Mouse (Mus musculus) right cerebral cortex, adult 18-20 months (tissue): ENCODE data around the gene Nfib.
A peak's percentile ranks its signal among the peaks of the same experiment; 100 is the strongest.

Source experiments
- DNase-seq: peaks from one replicate; pipeline ENCODE4 v3.0.0; 2022; ENCODE audit warnings: mixed read lengths

Gene Nfib

DNA sequence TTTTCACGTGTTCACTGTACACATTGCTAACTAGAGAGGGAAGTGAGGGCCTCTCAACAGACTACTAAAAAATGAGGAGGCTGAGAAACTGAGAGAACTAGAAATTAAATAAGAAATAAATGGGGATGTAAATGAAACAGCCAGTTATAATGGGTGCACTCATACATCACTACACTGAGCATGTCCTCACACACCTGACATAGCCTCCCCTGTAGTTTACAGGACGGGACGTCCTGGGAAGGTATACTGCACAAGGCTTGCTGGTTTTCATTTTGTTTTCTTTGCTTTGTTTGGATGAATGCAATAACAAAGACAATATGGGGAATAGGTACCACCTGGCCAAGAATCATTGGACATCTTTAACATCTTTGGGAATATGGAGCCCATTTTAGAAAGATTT lies 211.1 kb downstream of the Nfib start:
- DNase-seq = no peak

DNA sequence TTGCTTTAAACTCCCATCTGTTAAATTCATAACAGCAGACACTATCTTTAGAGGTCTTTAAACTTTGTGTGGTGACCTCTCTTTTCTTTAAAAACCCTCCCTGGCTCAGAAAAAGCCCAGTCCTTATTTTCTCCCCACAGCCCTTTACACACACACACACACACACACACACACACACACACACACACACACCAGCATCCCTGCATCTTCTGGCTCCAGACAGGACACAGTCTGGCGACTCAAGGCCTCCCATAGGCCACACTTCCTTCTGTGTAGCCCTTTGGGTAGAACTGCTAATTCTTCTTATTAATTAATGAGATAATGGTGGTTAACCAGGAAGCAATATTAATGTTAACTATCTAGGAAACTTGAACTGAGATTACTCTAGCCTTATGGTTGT lies 211.7 kb downstream of the Nfib start:
- DNase-seq = no peak

DNA sequence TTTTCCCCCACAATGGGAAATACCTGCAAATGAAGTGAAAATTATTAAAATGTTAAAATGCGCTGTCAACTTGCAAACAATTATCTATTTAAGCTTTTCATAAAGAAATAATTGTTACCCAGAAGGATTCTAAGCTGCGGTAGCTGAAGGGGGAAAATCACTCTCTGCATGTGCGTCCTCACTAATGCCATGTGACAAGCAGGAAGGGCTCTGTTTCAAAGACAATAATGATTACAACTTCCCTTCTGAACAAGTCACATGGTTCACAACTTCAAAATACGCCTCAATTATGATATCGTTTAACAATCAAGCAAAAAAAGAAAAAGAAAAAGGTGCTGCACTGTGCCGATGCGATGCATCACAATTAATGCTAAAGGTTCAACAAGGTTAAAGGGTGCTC lies 212.2 kb downstream of the Nfib start:
- no peak for DNase-seq

DNA sequence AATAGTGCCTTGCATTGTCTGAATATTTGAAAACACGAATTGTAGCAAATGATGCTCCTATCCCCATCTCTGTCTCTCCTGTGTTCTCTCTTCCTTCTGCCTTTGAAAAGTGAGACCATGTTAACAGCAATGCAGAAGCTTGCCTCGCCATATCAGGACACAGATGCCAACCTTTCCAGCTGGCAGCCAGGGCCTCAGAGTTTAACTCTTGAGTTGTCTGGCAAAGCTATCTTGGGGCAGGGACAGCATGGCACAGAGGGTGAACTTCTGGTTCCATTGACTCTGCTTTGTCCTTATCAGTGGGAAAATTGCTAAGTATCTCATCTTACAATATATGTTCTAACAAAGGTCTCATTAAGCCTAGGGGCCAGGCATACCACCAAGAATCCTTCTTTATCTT lies 212.8 kb downstream of the Nfib start:
- no peak for DNase-seq

DNA sequence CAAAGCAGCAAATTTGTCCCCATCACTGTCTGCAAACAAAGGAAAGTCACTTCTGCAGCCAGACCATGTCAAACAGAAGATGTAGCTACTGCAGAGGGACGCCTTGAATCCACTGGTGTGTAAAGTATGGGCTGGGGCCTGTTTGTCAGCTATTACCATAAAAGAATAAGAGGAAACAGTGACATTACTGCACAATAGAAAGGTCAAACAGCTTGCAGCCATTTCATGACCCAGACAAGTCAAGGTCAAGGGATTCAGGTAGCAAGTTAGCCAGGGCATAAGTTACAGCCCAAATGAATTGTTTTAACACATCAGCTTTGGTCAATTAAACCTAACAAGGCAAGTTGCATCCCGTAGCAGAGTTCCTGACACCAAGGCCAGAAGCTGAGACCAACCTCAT lies 215.6 kb downstream of the Nfib start:
- DNase-seq = no peak

DNA sequence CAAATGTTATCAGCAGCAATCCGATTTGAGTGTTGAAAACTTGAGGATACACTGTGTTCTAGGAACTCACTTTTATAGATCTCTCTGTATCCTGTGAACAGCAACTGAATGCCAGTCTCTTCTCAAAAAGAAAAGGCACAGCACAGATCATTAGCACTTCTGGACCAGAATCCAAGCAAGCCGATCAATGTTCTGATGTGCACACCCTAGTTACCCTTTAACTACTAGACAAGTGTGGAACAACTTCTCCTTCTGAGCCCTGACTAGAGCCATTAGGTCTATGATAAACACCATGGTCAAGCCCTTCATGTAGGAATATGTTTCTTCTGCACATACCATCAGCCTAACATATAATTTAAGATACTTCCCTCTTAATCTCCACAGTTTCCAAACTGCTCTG lies 219.6 kb downstream of the Nfib start:
- no peak for DNase-seq

DNA sequence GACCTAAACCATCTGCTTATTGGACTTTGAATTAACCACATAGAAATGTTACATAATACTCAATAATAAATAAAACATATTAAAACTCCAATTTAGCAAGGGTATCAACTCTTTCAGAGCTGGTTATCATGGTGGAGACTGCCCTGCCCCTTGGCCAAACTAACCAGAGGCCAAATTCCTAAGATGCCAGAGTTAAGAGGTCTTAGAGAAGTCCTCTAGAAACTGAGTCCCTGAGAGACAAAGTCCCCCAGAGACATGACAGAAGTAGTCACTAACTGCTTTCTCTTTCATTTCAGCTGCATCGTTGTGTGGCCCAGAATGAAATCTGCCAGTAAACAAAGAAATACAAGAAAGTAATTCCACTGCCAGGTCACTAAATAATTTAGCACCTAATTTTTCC lies 221.7 kb downstream of the Nfib start:
- DNase-seq = no peak

DNA sequence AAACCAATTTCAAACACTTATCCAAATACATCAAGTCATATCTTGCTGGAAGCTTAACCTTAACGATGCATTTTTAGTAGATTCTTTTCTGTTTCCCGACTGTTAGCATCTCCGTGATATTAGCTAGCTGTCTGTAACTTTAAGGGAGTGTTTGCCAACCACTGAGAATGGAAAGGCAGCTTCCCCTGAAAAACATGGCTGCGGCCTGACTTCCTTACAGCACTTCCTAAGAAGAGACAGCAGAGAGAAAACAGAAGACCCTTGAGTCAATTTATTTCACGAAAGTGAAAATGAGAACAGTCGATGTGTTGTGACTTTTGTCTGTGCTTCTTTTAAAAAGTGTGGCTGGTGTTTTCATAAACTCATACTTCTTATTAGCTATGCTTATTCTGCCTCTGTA lies 222.3 kb downstream of the Nfib start:
- no peak for DNase-seq

DNA sequence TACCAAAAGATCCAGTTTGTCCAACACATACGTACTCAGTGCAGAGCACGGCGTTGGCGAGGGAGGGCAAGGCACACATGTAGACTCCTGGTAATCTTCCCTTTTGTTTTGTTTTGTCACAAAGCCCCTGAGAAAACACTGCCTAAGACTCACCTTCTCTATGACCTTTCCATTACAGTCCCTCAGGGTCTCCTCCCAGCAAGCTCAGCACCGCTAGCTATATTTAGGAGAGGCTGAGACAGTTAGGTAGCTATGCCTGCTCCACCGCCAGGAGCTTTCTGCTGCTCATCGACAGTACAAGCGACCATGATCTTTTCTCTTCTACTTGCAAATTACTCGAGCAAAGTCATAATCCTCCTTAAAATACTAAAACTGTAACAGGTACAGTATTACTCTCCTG lies 224.9 kb downstream of the Nfib start:
- no peak for DNase-seq

DNA sequence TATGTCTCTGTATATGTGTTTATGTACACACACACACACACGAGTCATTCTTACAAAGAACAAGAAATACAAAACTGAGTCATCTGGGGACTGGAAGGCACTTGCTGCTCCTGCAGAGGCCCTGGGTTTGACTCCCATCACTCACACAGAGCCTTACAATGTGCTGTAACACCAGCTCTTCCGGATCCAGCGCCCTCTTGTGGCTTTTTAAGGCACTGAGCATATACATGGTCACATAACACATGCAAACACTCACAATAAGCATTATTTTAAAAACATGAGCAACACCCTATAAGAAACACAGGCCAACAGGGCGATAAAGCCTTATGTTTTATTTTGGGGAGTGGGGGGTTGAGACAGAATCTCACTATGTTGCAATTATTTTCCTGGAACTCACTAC lies 226.2 kb downstream of the Nfib start:
- DNase-seq = no peak

DNA sequence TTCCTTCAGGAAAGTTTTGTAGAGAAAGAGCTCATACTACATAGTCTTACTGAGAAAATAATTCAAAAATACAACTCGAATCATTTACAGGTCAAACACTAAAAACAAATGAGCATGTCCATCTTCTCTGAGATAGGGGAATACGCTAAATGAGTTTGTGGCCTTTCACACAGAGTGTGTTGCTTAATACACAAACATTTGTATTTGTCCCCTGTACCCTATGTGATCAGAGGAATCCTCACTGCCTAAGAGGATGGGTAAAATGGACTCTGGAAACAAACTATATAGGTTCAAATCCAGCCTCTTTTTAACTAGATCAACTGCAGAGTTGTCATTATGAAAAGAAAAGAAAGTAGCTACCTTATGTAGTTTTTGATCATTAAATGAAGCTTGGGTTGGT lies 227.8 kb downstream of the Nfib start:
- DNase-seq = no peak

DNA sequence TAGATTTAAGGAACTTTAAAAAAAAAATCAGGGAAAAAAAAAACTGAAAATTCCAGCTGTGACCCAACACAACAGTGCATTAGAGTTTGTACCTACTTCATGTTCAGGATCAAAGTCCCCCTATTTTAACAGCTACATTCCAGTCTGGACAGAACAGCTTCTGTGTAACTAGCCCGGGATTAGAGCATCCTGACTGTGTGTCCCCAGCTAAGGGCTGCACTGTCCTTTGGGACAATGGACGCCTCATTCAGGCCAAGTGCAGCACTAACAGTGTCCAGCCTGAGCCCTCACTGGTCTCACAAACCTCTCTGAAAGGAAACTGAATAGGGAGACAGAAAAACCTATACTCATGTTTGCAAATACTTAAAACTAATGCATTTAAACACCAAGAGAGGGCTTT lies 229.1 kb downstream of the Nfib start:
- no peak for DNase-seq

DNA sequence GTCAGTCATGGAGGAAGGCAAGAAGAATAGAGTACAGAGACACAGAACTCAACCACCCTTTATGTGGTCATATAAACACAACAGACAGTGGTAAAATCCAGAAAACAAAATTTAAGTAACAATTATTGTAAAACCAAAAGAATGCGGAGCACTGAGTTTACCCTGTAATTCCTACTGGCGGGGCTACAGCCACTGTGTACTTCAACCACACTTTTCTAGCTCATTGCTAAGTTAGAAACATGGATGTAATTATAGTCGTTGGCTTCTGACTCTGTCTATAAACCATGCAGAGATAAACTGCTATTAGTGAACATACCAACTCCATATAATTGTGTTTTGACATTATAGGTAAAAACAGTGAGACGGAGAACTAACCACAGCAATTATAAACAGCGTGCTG lies 231.2 kb downstream of the Nfib start:
- DNase-seq = no peak

DNA sequence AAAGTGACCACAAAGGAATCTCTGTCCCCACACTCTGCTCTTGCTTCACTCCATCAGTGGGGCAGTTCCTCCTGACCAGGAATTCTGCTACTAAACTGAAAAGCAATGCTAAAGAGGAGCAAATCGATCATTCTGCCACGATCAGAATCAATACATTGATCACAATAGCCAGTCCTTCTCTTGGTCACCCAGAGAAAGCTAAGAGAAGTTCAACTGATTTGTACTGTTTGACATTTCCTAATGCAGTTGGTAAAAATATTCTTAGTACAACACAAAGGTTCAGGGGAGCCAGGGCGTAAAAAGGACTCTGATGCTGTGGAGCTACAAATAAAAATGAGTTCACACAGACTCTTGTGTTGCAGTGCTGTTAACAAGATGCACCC lies 234.6 kb downstream of the Nfib start:
- DNase-seq = no peak

DNA sequence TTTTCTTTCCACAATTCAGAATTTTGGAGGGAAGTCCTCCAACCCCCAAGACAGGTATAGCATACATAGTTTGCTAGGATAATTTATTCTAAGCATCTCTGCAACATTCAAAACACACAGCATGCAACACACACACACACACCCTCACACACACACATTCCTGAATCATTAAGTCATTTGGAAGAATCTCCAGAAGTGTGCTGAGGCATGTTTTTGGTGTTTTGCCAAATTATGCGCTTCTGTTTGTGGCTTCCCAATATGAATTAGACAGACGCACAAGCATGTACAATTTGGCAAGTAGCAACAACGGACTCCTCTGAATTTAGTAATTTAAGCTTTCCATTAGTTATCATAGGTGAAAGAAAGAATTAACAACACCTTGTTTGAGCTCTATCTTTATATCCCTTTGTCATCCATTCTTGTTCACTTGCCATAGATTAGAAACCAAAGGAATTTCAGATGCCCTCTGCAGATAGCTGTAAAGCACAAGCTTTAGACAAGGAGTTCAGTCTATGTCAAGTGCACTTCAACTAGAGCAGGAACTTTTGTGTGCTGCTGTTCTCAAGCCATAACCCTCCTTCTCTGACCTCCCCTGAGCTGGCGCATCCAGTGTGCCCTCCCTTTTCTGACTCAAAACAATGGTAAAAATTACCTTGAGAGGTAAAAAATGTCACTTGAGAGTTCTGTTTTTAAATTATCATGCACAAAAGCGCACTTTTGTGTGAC lies 235.2 kb downstream of the Nfib start:
- DNase-seq = no peak

DNA sequence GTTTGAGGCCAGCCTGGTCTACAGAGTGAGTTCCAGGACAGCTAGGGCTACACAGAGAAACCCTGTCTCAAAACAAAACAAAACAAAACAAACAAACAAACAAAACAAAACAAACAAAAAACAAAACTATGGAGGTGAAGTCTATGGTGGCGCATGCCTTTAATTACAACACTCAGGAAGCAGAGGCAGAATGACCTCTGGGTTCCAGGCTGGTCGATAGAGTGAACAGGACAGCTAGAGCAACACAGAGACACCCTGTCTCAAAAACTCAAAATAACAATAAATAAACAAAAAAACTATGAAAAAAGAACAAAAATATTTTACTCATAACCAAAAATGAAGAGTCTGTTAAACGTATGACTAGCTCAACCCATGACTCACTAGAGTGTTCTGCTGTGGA lies 236.6 kb downstream of the Nfib start:
- DNase-seq = no peak

DNA sequence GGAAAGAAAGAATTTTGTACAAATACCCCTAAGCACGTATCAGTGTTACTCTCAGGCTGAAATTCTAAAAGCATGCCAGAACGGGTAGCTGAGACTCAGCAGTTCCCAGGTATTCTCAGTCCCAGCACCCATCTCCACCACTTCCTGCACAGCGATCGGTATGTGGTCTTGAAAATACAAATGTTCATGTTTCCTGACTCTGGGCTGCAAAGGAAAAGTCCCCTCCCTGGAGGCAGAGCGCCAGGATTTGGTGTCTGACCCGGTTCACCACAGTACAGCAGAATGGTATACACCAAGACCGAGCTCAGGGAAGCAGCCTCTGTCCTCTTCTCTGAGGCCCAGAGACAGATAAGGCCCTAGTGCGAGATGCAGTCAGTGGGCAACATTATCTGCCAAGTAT lies 238.8 kb downstream of the Nfib start:
- no peak for DNase-seq

DNA sequence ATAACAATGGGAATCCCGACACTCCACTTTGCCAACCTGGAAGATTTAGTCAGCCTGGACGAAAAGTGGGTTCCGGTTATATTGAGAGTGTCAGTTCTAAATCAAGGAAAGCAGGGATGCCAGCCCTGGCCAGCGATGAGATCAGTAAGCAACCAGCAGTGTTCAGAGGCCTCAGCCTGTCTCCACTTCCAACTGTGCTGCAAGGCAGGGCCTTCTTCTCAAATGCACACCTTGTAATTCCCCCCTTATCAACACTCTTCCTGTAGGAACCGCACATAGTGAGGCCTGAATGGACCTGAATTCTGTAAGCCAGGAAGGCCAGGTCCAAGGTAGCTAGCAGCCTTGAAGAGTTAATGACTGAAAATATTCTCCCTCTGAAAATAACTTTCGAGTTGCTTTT lies 239.4 kb downstream of the Nfib start:
- no peak for DNase-seq

DNA sequence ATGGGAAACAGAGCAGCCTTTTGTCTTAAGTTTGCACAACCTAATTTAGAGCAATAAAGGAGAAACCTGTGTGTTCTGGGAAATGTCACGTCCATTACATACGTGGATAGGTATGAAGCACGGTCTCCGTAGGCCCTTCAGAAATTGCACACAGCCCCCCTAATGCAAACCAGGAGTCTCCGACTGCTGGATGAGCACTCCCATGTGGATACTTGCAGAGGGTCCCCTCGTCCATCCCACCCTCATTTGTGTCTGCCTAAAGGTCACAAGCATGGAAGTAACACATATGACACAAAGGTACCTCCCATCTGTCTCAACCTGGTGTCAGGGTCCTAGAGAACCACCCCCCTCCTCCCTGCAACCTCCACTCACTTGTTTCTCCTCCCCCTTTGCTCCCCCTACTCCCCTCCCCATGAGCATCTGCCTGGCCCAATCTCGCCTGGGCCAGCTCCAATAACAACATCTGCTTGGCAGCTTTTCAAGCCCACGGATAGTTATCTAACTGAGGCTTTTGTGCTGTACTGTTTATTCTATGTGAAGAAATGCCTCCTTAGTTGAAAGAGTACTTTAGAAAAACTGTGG lies 241.4 kb downstream of the Nfib start:
- peak; percentile 52 for DNase-seq

DNA sequence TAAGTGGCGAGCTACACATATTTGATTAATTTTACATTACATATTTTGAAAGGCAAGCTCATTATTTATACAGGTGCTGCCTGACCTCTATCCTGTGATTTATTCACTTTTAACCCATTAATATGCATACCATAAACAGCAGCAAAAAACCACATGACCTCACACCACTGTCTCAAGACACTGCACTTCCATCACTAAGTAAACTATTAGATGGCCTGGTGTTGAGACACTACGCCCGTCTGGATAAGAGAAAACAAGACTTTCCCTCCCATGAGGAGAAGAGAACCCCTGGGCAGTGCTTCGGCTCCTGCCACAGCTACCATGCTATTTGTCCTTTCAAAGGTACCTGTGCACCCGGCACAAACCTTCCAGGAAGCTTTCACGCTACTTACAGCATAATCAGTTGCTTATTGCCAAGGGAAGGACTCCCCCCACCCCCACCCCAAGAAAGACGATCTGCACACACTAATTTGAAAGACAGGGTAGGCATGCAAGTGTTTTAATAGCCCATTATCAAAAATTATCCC lies 242.3 kb downstream of the Nfib start:
- no peak for DNase-seq

DNA sequence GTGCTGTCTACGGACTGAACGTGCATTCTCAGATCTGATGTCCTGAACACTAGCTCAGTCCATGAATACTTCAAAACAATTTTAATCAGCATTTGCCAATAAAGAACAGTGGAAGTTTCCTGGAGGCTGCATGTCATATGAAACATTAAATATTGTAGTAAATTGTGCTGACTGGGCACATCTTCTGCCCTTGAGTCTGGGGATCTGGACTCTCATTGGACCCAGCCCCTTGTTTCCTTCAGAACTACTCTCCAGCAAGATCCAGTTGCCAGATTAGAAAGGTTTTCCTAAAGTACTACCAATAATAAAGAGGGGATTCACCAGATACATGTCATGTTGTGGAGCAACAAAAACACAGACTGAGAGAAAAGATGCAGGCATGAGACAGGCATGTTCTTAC lies 243.9 kb downstream of the Nfib start:
- no peak for DNase-seq

DNA sequence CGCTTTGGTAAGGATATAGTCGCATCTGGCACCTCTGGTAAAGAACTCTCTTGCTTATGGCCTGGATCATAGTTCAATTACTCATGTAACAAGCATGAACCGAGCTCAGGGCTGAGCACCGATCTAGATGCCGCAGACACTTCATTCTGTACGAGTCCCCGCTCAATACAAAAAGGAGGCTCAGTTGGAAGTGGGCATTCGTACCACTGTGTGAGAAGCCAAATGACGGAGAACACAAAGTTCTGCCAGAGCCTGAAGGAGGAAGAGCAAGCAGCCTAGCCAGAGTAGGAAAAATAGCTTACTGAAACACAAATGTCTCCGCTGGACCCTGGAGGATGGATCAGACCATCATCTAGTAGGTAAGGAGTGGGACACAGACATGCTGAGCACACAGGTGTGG lies 246.7 kb downstream of the Nfib start:
- DNase-seq = no peak

DNA sequence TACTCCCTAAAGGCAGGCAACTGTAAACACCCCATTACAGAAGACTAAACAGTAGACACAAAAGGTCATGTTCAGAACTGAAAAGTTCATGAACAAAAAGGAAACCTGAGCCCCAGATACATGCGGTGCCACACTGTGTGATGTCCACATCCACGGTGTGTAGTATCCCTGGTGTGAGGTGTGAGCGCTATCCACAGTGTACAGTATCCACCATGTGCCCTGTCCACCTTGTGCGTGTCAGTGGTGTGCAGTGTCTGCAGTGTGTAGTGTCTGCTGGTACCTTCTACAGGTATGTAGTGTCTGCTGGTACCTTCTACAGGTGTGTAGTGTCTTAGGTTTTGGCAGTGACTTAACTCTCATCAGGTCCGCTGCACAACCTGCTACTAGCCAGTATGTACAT lies 248.6 kb downstream of the Nfib start:
- DNase-seq = no peak

DNA sequence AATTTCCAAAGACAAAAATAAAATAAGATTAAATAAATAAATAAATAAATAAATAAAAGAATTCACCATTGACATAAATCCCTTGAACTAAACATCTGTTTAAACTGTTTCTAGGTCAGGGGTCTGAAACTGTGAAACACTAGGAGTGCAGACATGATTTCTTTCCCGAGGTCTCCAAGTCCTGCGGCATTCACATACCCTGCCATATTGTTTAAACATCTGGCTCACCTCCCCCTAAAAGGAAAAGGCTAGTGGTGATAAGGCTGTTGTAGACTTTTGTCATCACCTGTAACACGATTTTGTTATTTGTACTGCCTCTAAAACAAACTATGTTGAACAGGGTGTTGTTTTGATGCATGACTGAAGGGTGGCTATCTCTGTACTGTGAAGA lies 249.2 kb downstream of the Nfib start:
- DNase-seq = no peak
